Mouse (Mus musculus): ENCODE results near the gene Ndufs6.

DNA sequence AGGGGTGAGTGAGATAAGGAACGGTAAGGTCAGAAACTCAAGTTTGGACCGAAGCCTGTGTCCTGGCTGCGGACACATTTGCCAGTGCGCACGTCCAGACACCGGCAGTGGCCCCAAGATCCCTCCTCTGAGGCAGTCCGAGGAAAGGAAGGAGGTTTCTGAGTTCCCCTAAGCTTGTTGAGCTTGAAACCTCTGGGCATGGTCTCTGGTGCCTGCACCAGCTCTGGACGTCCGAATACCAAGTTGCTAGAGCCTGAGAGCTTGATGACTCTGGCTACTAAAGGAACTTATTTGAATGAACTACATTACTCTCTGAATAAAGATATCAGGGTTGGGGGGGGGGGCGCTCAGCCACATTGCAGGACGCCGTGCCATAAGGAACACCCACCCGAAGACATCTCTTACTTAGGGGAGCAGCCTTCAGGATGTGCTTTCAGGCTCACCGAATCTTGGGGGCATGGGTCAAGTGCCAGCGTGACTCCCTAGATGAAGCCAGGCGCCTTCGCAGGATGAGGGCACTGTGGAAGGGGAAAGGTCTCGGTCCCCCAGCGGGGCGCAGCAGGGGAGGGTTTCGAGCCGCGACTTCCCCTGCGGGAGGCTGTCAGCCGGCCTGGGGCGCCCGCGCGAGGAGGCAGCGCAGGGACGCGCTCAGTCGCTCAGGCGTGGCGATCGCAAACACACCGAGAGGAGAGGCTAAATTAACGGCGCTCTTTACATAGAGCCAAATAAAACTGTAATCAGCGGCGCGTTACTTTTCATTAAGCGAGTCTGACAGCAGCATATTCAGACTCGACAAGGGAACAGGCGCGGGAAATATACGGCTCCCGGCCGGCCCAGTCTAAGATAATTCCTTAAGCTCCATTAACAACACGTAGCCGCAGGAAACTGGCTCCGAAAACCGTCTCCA lies 56.8 kb downstream of the Ndufs6 start:
- TF ChIP-seq POLR2A (IDR thresholded peaks at IDR 0.05; ENCODE audit: borderline replicate concordance, insufficient read depth, low read length) (no peak), CTCF (IDR thresholded peaks at IDR 0.05; ENCODE audit: borderline replicate concordance, insufficient read depth, low read depth, low read length) (no peak)
